Mouse (Mus musculus): ENCODE measurements at regions not wholly inside any gene's neighbourhood (a gene's known extent, or its start where the extent isn't known, plus 50 kb on each side); places are given as distances from the start of the nearest gene placed in this dataset.
A peak's percentile ranks its signal among the peaks of the same experiment; 100 is the strongest.

DNA sequence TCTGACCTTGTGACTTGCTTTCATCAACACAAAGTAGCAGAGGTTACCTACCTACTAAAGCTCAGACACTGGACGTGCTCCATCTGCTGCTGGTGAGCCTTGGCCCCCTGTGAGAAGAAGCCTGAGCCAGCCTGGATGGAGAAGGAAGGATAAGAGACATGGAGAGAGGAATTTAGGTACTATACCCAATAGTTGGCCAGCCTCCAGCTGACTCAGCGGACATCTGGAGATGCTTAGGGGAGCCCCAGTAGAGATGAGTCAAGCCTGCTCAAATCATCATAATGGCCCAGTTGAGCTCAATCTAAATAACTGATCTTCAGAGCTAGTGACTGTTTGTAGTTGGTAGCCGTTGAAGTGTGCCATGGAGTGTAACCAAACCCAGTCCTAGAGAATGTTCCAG, 53.7 kb upstream of the Ripply2 start:
- no peaks in the 10 kb centered on the region for H3K4me1 ChIP-seq
- H3K36me3 ChIP-seq: no peaks in the 10 kb centered on the region
- no peak for ATAC-seq (ENCODE audit: insufficient read depth, low FRiP score, low read depth)
- H3K9me3 ChIP-seq: no peaks in the 10 kb centered on the region
- no peaks in the 10 kb centered on the region for H3K27me3 ChIP-seq (replicated peaks)
- H3K4me3 ChIP-seq (replicated peaks): no peak overlapping the region
- H3K4me2 ChIP-seq: no peak overlapping the region
- 52% methylated on average over 3 of the region's 3 CpGs for WGBS
- H3K9ac ChIP-seq: no peak overlapping the region
- H3K27ac ChIP-seq: no peak overlapping the region

DNA sequence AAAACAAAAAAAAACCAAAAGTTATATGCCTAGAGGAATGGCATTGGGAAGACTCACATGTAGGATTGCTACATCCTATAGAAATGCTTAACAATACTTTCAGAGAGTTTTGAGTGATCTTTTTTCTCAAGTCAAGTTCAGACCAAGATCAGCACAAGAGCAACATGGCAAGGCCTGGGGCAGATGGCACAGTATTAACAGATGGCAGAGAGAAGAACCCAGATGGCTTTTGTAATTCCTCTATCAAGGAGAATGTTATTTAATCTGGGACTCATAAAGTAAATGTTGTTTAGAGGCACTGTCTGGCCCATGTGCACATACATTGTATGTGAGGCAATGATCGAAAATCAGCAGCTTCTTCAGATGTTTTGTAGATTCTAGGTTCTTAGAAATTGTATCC, 58.3 kb upstream of the Ripply2 start:
- H3K27ac ChIP-seq: no peak overlapping the region
- no peak overlapping the region for H3K4me2 ChIP-seq
- 73% methylated on average over 1 of the region's 1 CpGs for WGBS
- H3K36me3 ChIP-seq: no peaks in the 10 kb centered on the region
- H3K9ac ChIP-seq: no peak overlapping the region
- no peak for ATAC-seq (ENCODE audit: insufficient read depth, low FRiP score, low read depth)
- no peak overlapping the region for H3K4me3 ChIP-seq (replicated peaks)
- no peaks in the 10 kb centered on the region for H3K9me3 ChIP-seq
- no peaks in the 10 kb centered on the region for H3K27me3 ChIP-seq (replicated peaks)
- H3K4me1 ChIP-seq: no peaks in the 10 kb centered on the region

DNA sequence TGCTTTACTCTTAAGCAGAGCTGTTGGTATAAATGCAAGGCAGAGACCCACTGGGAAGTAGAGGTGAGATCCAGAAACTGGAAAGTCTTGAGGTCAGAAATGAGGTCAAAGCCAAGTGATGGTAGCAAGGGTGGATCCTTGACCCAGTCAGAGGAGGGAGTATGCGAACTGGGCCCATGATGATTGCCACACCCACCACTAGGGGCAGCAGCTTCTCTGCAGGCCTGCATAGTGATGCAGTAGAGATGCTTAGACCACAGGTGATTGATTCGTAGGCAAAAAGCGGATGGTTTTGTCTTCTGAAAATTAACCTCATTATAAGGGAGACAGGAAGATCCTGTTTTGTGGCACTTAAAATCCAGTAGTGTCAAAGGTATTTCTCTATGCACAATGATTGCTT, 59.6 kb upstream of the Ripply2 start:
- no peak overlapping the region for H3K4me3 ChIP-seq (replicated peaks)
- H3K4me2 ChIP-seq: no peak overlapping the region
- no peak for ATAC-seq (ENCODE audit: insufficient read depth, low FRiP score, low read depth)
- no peaks in the 10 kb centered on the region for H3K27me3 ChIP-seq (replicated peaks)
- H3K9ac ChIP-seq: no peak overlapping the region
- no peaks in the 10 kb centered on the region for H3K4me1 ChIP-seq
- no peak overlapping the region for H3K27ac ChIP-seq
- H3K9me3 ChIP-seq: no peaks in the 10 kb centered on the region
- WGBS: 78% methylated on average over 3 of the region's 3 CpGs
- H3K36me3 ChIP-seq: no peaks in the 10 kb centered on the region

DNA sequence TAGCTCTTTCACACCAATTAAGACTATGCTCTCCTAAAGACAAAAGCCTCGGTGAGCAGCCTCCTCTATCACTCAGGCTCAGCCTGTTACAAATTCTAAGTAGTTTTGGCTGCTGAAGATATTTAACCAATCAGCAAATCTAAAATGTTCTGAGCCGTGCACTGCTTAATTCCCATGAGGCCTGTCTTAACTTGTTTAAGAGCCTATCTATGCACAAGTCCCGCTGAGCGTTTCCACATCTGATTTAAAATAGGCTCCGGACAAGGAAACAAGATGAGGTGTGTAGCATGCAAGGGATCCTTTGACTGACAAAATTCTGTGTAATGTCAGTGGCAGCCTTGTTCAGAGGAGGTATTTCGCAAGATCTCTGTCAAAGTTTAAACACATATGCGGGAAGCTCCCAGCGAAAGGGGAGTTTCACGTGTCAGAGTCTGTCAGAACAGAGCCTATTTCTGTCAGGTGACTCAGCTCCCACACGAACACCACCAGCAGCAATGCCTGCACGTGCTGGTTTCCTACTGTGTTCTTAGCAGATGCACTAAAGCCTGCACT, 63.3 kb upstream of the Ripply2 start:
- ATAC-seq (ENCODE audit: insufficient read depth, low FRiP score, low read depth): peak; percentile 47; the same call in 1 of the 2 replicates
- H3K4me2 ChIP-seq: no peak overlapping the region
- H3K4me3 ChIP-seq (replicated peaks): no peak overlapping the region
- no peaks in the 10 kb centered on the region for H3K9me3 ChIP-seq
- H3K4me1 ChIP-seq: no peaks in the 10 kb centered on the region
- H3K9ac ChIP-seq: no peak overlapping the region
- 50% methylated on average over 11 of the region's 11 CpGs for WGBS
- no peaks in the 10 kb centered on the region for H3K36me3 ChIP-seq
- H3K27ac ChIP-seq: no peak overlapping the region
- H3K27me3 ChIP-seq (replicated peaks): no peaks in the 10 kb centered on the region

DNA sequence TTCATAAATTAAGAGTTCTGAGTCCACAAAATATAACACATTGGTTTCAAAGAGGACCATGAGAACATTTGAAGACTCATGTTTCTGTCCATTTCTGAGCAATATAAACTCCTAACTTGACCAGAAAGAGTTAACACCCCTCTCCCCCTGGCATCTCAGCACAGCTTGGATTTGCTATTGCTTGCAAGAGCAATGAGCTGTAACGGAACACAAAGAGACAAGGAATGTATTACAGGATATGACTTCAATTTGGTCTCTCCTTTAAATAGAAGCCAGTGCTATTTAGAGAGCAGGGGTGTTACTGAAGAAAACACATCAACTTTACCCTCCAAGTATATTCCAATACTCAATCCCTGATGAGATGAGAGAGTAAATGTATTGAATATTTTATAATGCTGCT, 65.5 kb upstream of the Ripply2 start:
- no peak overlapping the region for H3K27ac ChIP-seq
- no peak overlapping the region for H3K4me3 ChIP-seq (replicated peaks)
- H3K4me1 ChIP-seq: no peaks in the 10 kb centered on the region
- WGBS: 18% methylated on average over 1 of the region's 1 CpGs
- no peak for ATAC-seq (ENCODE audit: insufficient read depth, low FRiP score, low read depth)
- H3K36me3 ChIP-seq: no peaks in the 10 kb centered on the region
- H3K4me2 ChIP-seq: no peak overlapping the region
- H3K9ac ChIP-seq: no peak overlapping the region
- no peaks in the 10 kb centered on the region for H3K9me3 ChIP-seq
- no peaks in the 10 kb centered on the region for H3K27me3 ChIP-seq (replicated peaks)

DNA sequence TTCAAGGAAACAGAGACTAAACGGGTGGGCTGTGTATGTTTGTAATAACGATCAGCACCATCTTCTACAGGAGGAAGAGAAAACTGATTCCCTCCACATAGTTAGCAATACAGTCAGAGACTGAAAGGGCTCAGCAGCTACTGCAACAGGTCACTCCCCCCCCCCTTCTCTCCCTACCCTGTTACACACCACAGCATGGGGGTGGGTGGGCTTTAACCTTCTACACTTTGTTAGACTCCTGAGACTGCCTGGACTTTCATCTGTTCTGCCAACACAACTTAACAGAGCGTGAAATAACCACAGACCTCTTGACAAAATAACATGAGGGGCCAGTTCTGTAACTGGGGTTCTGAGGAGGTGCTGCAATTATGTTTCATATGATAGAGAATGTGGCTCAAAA, 50.7 kb upstream of the Snap91 start:
- Histone ChIP-seq H3K4me1 (no peaks in the 10 kb centered on the region), H3K27me3 (replicated peaks) (no peaks in the 10 kb centered on the region), H3K4me2 (no peak overlapping the region), H3K36me3 (no peaks in the 10 kb centered on the region), H3K9ac (no peak overlapping the region), H3K4me3 (replicated peaks) (no peak overlapping the region), H3K9me3 (no peaks in the 10 kb centered on the region), H3K27ac (no peak overlapping the region)
- no peak for ATAC-seq (ENCODE audit: insufficient read depth, low FRiP score, low read depth)
- WGBS: 45% methylated on average over 3 of the region's 3 CpGs

All from stomach, embryonic 15.5 days (tissue).